Mouse (Mus musculus): Measurements from ENCODE around the gene Map3k9.

DNA sequence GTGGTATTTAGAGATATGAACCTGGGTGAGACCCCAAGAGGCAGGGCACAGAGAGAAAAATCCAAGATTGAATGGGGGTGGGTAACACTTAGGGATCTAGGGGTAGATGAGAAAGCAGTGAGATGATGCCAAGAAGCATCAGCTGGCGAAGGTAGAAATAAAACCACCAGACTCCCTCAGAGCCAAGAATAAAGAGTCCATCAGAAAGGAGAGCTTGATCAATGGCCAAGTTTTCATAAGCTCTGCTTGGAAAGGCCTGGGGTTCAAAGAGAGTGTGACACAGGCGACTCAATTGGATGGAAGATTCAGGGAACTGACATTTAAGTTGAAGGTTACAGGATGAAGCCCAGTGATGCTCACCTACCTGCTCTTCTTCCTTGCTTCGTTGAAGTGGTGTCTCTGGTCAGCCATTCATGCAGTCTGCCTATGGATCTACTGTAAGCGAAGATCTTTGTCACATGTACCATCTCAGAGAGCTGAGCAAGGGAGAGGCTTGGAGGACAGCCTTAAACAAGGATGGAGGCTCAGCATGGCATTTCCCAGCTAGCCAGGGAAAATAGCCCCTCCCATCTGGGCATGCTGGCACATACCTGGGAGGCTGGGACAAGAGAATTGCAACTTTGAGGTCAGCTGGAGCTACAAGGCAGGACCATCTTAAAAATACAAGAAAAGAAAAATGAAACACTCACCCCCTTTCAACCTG, 42.0 kb upstream of the Map3k9 start:
- TF ChIP-seq CTCF (IDR thresholded peaks at IDR 0.05) (no peak), EP300 (IDR thresholded peaks at IDR 0.05) (no peak)

Data from lung, postnatal 0 days (tissue).